Mouse (Mus musculus) cerebellum, adult 11-12 months (tissue): ENCODE results near the gene Spata25.

Experiments used
- DNase-seq: peaks from one replicate; pipeline ENCODE4 v3.0.0; 2022

The Spata25 gene

DNA sequence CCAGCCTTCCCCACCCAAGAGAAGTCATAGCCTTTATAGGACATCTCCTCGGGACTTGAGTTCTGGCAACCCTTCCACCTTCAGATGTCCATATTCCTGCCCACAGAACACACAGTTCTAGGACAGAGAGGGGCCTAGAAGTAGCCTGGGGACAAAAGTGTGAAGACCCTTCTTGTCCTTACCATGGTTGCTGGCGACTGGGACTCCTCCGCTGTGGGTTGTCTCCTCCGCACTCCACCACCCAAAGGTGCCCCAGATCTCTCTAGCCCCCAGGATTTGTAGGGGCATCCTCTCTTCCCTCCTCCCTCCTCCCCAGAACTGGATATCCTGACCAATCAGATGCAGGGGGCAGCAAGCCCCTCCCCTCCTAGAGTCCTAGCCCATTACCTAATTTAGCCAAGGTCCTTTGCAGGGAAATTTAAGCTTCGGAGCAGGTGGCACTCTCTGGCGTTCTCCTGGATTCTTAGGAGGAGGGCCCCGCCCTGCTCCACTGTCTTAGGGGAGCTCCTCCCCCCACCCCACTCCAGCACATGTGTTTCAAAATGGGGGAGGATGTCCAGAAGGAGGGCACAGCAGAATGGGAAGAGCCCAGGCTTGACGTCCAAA, 48.8 kb downstream of the Spata25 start, which contains the start of gene Tnnc2:
Gene Tnnc2, minus strand, starts transcription at position 487 of the 606 bp plus-strand sequence.
- DNase-seq, result no peak

DNA sequence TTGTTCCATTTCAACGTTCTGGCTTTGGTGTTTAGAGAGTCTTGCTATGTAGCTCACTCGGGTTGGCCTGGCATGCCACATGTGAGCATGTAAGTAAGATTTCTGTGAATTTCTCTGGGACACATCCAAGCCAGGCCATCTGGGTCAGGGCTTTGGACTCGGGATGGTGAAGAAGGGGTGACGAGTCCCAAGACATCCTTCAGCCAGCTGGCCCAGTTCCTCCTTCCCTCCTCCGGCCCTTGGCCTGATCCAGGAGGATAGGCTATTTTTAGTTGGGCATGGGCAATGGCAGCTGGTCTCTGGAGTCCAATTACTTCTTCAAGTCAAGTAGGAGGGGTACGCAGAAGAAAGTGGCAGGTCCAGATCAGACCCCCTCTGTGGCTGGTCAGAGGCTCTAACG, 49.5 kb downstream of the Spata25 start:
- no peak for DNase-seq

DNA sequence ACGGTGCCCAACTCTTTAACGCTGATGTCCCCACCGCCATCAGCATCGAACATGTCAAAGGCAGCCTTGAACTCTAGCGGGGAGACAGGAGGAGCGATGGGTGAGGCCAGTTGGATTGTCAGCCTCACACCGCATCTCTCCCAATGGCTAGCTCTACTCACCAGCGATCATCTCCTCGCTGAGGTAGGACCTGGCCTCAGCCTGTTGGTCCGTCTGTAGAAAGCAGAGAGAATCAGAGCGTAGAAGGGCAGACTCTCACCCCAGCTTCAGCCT, 50.4 kb downstream of the Spata25 start:
- DNase-seq, result no peak

DNA sequence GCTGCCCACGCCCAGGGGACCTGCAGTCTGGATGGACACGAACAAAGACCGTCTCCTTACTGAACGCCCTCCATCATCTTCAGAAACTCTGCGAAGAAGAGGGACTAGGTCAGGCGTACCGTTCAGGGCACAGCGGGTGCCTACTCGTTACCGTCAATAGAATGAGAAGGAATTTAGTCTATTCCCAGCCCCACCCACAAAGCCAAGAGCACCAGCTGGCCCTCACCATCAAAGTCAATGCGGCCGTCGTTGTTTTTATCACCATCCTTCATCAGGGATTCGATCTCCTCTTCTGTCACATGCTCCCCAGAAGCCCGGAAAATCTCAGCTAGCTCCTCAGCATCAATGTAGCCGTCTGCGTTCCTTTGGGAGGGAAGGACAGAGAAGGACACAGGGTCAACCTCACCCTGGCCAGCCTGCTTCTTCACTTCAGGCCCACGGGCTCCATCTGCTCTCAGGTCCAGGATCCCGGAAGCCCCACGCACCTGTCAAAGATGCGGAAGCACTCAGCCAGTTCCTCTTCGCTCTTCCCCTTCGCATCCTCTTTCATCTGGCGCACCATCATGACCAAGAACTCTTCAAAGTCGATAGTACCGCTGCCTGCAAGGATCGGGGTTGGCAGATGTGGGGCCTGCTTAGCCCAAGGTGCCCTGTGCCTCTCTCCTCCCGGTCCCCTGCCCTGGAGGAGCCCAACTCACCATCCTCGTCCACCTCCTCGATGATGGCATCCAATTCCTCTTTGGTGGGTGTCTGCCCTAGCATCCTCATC, 50.9 kb downstream of the Spata25 start:
- no peak for DNase-seq

DNA sequence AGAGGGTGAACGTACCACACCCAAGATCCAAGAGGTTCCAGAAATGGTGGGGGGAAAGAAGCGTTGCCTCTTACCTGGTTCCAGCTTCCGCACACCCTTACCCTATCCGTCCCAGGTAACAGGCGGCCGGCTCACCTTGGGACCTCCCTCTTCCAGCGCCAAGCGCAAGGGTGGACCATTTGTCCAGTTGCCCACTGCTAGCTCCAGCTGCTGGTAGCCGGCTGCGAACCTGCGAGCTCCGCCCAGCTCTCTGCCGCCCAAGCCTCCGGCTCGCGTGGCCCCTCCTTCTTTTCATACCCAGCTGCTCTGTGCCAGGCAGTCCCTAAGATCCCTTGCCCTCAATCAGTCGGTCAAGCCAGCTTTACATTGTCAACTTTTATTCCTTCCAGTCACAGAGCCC, 51.5 kb downstream of the Spata25 start:
- DNase-seq, result no peak
